Comparison of ENCODE assay signal across 17 mouse cellular contexts in the genomic region with DNA sequence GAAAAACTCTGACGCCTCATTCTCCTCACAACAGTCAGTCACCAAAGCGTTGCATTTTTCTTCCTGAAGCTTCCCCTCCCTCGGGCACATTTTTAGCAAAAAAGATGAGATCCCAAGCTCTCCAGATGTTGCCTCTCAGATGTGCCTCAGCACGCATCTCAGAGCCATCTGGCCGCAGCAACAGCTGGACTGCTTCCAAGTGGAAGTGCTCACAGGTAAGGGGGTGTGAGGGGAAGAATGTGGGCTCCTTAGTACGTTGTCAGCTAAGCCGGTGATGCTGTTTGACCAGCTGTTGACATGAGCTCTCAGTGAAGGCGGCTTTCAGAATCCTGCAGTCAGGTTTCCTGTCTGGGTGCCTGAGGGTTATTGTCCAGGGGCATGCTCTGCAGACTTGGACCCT. TPM values are rescaled to one million over a fixed set of nuclear protein-coding genes. Genes with fewer than 3 reads are reported as not detected.
DNase-seq lines count a peak whose midpoint lies in the region; ATAC-seq and TF ChIP-seq lines count a peak whose summit lies in the region.
"Had no signal": no experiment of that assay in that cellular context is flagged by ENCODE, and none has a peak within 500 bp of the region (broad histone marks: within the 10 kb centered on the region; RNA-seq: fewer than 3 reads in every experiment).

No protein-coding gene starts in this region.

- no peaks in the 10 kb centered on the region for H3K9me3 ChIP-seq in heart, embryonic 16.5 days (replicated peaks; ENCODE audit: control insufficient read depth, low read length)
- H3K9me3 ChIP-seq in heart, embryonic 10.5 days = no peaks in the 10 kb centered on the region
- H3K9me3 ChIP-seq in lung, embryonic 14.5 days (ENCODE audit: low read depth, low read length) = no peaks in the 10 kb centered on the region
- H3K9me3 ChIP-seq in hindbrain, embryonic 16.5 days (ENCODE audit: control insufficient read depth, low read length) = no peaks in the 10 kb centered on the region
- H3K9me3 ChIP-seq: embryonic facial prominence, embryonic 15.5 days; forebrain, embryonic 10.5 days; liver, embryonic 12.5 days; lung, embryonic 15.5 days; stomach, embryonic 15.5 days had no signal

- 0 out of 2 replicates have a peak, but pooled peaks have one; percentile 32 for ATAC-seq in heart, embryonic 16.5 days (replicated peaks; ENCODE audit: extremely low read depth, insufficient read depth, low FRiP score)
- no peak for ATAC-seq in lung, embryonic 14.5 days (ENCODE audit: insufficient read depth)
- ATAC-seq in hindbrain, embryonic 16.5 days = peak; percentile 34; the same call in 1 of the 2 replicates
- no peak for ATAC-seq in CD4-positive, CD25-positive, alpha-beta regulatory T cell, adult 4 months
- ATAC-seq: liver, embryonic 12.5 days had no signal

- TF ChIP-seq CTCF in lung, embryonic 14.5 days (IDR thresholded peaks at IDR 0.05; ENCODE audit: low read depth) = no peak
- TF ChIP-seq CTCF in brain, embryonic 14.5 days (IDR thresholded peaks at IDR 0.05; ENCODE audit: borderline replicate concordance, extremely low read depth, insufficient read depth, insufficient read length) = no peak

- H3K4me1 ChIP-seq in heart, embryonic 16.5 days (ENCODE audit: control insufficient read depth, insufficient read depth, low read length) = peaks cover 6% of the 10 kb centered on the region; the same call in 1 of the 2 replicates
- peaks cover 11% of the 10 kb centered on the region for H3K4me1 ChIP-seq in heart, embryonic 10.5 days
- H3K4me1 ChIP-seq in lung, embryonic 14.5 days (ENCODE audit: insufficient read depth) = no peaks in the 10 kb centered on the region
- H3K4me1 ChIP-seq in hindbrain, embryonic 16.5 days (ENCODE audit: control insufficient read depth, insufficient read depth, low read depth, low read length) = no peaks in the 10 kb centered on the region
- H3K4me1 ChIP-seq: liver, embryonic 12.5 days; lung, embryonic 15.5 days; stomach, embryonic 15.5 days had no signal

- no peaks in the 10 kb centered on the region for H3K27me3 ChIP-seq in heart, embryonic 16.5 days (ENCODE audit: control insufficient read depth, insufficient read depth, low read length)
- H3K27me3 ChIP-seq in heart, embryonic 10.5 days (ENCODE audit: insufficient read depth, poor library complexity, severe bottlenecking) = peaks cover 5% of the 10 kb centered on the region; the same call in 1 of the 2 replicates
- no peaks in the 10 kb centered on the region for H3K27me3 ChIP-seq in lung, embryonic 14.5 days (ENCODE audit: insufficient read depth, low read length)
- no peaks in the 10 kb centered on the region for H3K27me3 ChIP-seq in hindbrain, embryonic 16.5 days (replicated peaks; ENCODE audit: control insufficient read depth, insufficient read depth, low read length)
- H3K27me3 ChIP-seq: embryonic facial prominence, embryonic 15.5 days; liver, embryonic 12.5 days; stomach, embryonic 15.5 days had no signal

- H3K4me3 ChIP-seq in heart, embryonic 16.5 days (ENCODE audit: low read length) = no peak overlapping the region
- no peak overlapping the region for H3K4me3 ChIP-seq in heart, embryonic 10.5 days
- no peak overlapping the region for H3K4me3 ChIP-seq in lung, embryonic 14.5 days (ENCODE audit: low read depth, low read length)
- no peak overlapping the region for H3K4me3 ChIP-seq in hindbrain, embryonic 16.5 days (ENCODE audit: low read length)
- H3K4me3 ChIP-seq: embryonic facial prominence, embryonic 15.5 days; forebrain, embryonic 10.5 days; liver, embryonic 12.5 days; lung, embryonic 15.5 days; stomach, embryonic 15.5 days had no signal

- H3K36me3 ChIP-seq in heart, embryonic 16.5 days (ENCODE audit: control insufficient read depth, insufficient read depth) = no peaks in the 10 kb centered on the region
- no peaks in the 10 kb centered on the region for H3K36me3 ChIP-seq in heart, embryonic 10.5 days
- H3K36me3 ChIP-seq in lung, embryonic 14.5 days (ENCODE audit: insufficient read depth) = no peaks in the 10 kb centered on the region
- H3K36me3 ChIP-seq in hindbrain, embryonic 16.5 days (ENCODE audit: control insufficient read depth, insufficient read depth, low read length) = no peaks in the 10 kb centered on the region
- H3K36me3 ChIP-seq: embryonic facial prominence, embryonic 15.5 days; forebrain, embryonic 10.5 days; liver, embryonic 12.5 days; lung, embryonic 15.5 days; stomach, embryonic 15.5 days had no signal

- no peak overlapping the region for H3K27ac ChIP-seq in heart, embryonic 16.5 days (ENCODE audit: low read length)
- H3K27ac ChIP-seq in heart, embryonic 10.5 days = no peak overlapping the region
- H3K27ac ChIP-seq in lung, embryonic 14.5 days (ENCODE audit: low read depth) = no peak overlapping the region
- H3K27ac ChIP-seq in hindbrain, embryonic 16.5 days (ENCODE audit: low read depth, low read length) = no peak overlapping the region
- H3K27ac ChIP-seq: embryonic facial prominence, embryonic 15.5 days; forebrain, embryonic 10.5 days; liver, embryonic 12.5 days; lung, embryonic 15.5 days; stomach, embryonic 15.5 days had no signal

- WGBS in heart, embryonic 16.5 days = 31% methylated on average over 8 of the region's 8 CpGs
- WGBS in heart, embryonic 10.5 days = 40% methylated on average over 8 of the region's 8 CpGs
- WGBS in lung, embryonic 14.5 days = 21% methylated on average over 8 of the region's 8 CpGs
- 59% methylated on average over 8 of the region's 8 CpGs for WGBS in hindbrain, embryonic 16.5 days

- TF ChIP-seq POLR2A in brain, embryonic 14.5 days (IDR thresholded peaks at IDR 0.05; ENCODE audit: borderline replicate concordance, extremely low read depth, insufficient read depth, insufficient read length, poor library complexity, severe bottlenecking) = no peak

- DNase-seq in heart, embryonic 10.5 days (ENCODE audit: low spot score) = no peak
- DNase-seq in lung, embryonic 14.5 days = peak; percentile 33
- DNase-seq in lung, postnatal 14 days = no peak
- DNase-seq in brain, embryonic 14.5 days (ENCODE audit: low read depth) = peak; percentile 35
- no peak for DNase-seq in kidney, adult 9 months
- DNase-seq: adrenal gland, adult 8-10 months; cerebellum, adult 11-12 months; kidney, adult 18-20 months; kidney, postnatal 14 days had no signal

- no peak overlapping the region for H3K9ac ChIP-seq in heart, embryonic 16.5 days (ENCODE audit: low read length)
- no peak overlapping the region for H3K9ac ChIP-seq in lung, embryonic 14.5 days
- H3K9ac ChIP-seq in hindbrain, embryonic 16.5 days (ENCODE audit: low read depth, low read length) = no peak overlapping the region
- H3K9ac ChIP-seq: embryonic facial prominence, embryonic 15.5 days; liver, embryonic 12.5 days; lung, embryonic 15.5 days; stomach, embryonic 15.5 days had no signal

- no peak overlapping the region for H3K4me2 ChIP-seq in heart, embryonic 16.5 days (ENCODE audit: low read depth, low read length)
- H3K4me2 ChIP-seq in lung, embryonic 14.5 days = no peak overlapping the region
- no peak overlapping the region for H3K4me2 ChIP-seq in hindbrain, embryonic 16.5 days (ENCODE audit: low read length)
- H3K4me2 ChIP-seq: embryonic facial prominence, embryonic 15.5 days; liver, embryonic 12.5 days; lung, embryonic 15.5 days; stomach, embryonic 15.5 days had no signal

RNA-seq across cellular contexts. Expression of a gene that starts 58.2 kb away (rescaled TPM):
- polyA plus RNA-seq in heart, embryonic 16.5 days (2015; fragmentation: Nextera tagmentation; extraction: Ambion mirVana) = 22.9 and 25.3 TPM in 2 replicates
- polyA plus RNA-seq in heart, embryonic 10.5 days (2016; fragmentation: Nextera tagmentation; extraction: Ambion mirVana) = 26.5 and 32.8 TPM in 2 replicates
- 22.9 and 28.4 TPM in 2 replicates for polyA plus RNA-seq in lung, embryonic 14.5 days (2014; fragmentation: Nextera tagmentation; extraction: Ambion mirVana)
- 10.0 and 15.0 TPM in 2 replicates for polyA plus RNA-seq in brain, embryonic 14.5 days (2012; rRNA removed)
- polyA plus RNA-seq in hindbrain, embryonic 16.5 days (2015; fragmentation: Nextera tagmentation; extraction: Ambion mirVana) = 7.9 and 14.0 TPM in 2 replicates
- under 1 TPM; 0.08 to 0.47 TPM for polyA plus RNA-seq in CD4-positive, CD25-positive, alpha-beta regulatory T cell, adult 4 months (2017; shearing (Covaris generic))

Comparison
In these comparisons a context has a peak if more than half of its experiments do, and no peak if none do; other contexts are left out.
1. DNase-seq: peak in lung, embryonic 14.5 days (single experiment) and brain, embryonic 14.5 days (single experiment); none in heart, embryonic 10.5 days (single experiment), lung, postnatal 14 days (single experiment) and kidney, adult 9 months (single experiment).
2. ATAC-seq: peak in heart, embryonic 16.5 days (single experiment) and hindbrain, embryonic 16.5 days (single experiment); none in lung, embryonic 14.5 days (single experiment) and CD4-positive, CD25-positive, alpha-beta regulatory T cell, adult 4 months (single experiment).